Mouse (Mus musculus) kidney, embryonic 16.5 days (tissue): Measurements from ENCODE around the gene Fam107b. TPM values are rescaled to one million over a fixed set of nuclear protein-coding genes. Genes with fewer than 3 reads are reported as not detected.
"Not testable (repeated sequence)": the region's sequence is repeated elsewhere in the genome, so short reads cannot be mapped to it uniquely, and the experiment has no call there.

Source experiments
- ATAC-seq: fragments of 200-750 bp; cut with Nextera tagmentation; 2 replicates; pipeline ENCODE4 v1.8.0; 2017; ENCODE audit warnings: moderate TSS enrichment; ENCODE audit not compliant: low FRiP score, low TSS enrichment
- H3K27ac ChIP-seq: fragments of 300-500 bp; sonication (generic); 2 replicates; pipeline ENCODE4 v1.5.1; 2014; ENCODE audit warnings: low read length
- H3K27me3 ChIP-seq: fragments of 300-500 bp; sonication (generic); 2 replicates; pipeline ENCODE4 v1.6.1; 2014; ENCODE audit warnings: low read length, control low read depth, mixed read lengths; ENCODE audit not compliant: insufficient read depth
- H3K36me3 ChIP-seq: fragments of 300-500 bp; sonication (generic); 2 replicates; pipeline ENCODE4 v1.6.1; 2014; ENCODE audit warnings: low read length, control low read depth, mixed read lengths; ENCODE audit not compliant: insufficient read depth
- H3K4me1 ChIP-seq: fragments of 300-500 bp; sonication (generic); 2 replicates; pipeline ENCODE4 v1.6.1; 2014; ENCODE audit warnings: low read length, control low read depth, mixed read lengths; ENCODE audit not compliant: insufficient read depth
- H3K4me2 ChIP-seq: fragments of 300-500 bp; sonication (generic); replicated peaks from 2 replicates; pipeline ENCODE4 v1.6.1; 2014; ENCODE audit warnings: low read depth, low read length
- H3K4me3 ChIP-seq: fragments of 300-500 bp; sonication (generic); 2 replicates; pipeline ENCODE4 v1.5.1; 2014; ENCODE audit warnings: mild to moderate bottlenecking, low read length
- H3K9ac ChIP-seq: fragments of 300-500 bp; sonication (generic); replicated peaks from 2 replicates; pipeline ENCODE4 v1.6.1; 2014; ENCODE audit warnings: low read length
- H3K9me3 ChIP-seq: fragments of 300-500 bp; sonication (generic); 2 replicates; pipeline ENCODE4 v1.6.1; 2016; ENCODE audit warnings: low read length, control low read depth
- WGBS: fragments of 180-500 bp; shearing (Covaris S2); extraction: QIAGEN DNeasy Blood & Tissue Kit; methylation state at CpG from one replicate; pipeline ENCODE4 v1.1.7; 2014; 5-methylcytosine and 5-hydroxymethylcytosine counted together
- polyA plus RNA-seq: library from polyadenylated mRNA; unstranded; fragments of >200 nt; fragmentation: Nextera tagmentation; extraction: Ambion mirVana; gene quantifications from 2 replicates; pipeline ENCODE4 v1.2.1, GENCODE M21; 2015

Fam107b gene
- polyA plus RNA-seq, 1 experiment from 2014 or later: 67.2 TPM

DNA sequence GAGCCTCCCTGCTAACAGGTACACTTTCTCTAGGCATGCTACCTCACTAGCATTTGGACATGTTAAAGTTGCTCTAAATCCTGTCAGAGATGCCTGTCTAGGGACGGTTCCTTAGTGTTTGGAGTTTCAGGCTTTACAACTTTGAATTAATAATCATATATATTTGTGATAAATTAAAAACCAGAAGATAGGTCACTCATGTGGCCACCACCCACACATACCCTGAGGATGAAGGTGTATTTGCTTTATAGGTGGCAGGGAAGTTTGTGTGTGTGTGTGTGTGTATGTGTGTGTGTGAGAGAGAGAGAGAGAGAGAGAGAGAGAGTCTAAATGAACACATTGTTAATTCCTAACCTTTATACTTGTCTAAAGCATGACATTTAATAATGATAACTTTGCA is 144.2 kb downstream of the Fam107b start:
- peak overlapping the region; percentile 67 for H3K4me2 ChIP-seq
- H3K36me3 ChIP-seq: no peaks in the 10 kb centered on the region
- H3K9ac ChIP-seq: peak overlapping the region; percentile 83
- 4% methylated on average over 1 of the region's 1 CpGs for WGBS
- peaks cover 28% of the 10 kb centered on the region for H3K4me1 ChIP-seq
- H3K9me3 ChIP-seq: no peaks in the 10 kb centered on the region
- no peak overlapping the region for H3K27ac ChIP-seq
- no peaks in the 10 kb centered on the region for H3K27me3 ChIP-seq
- H3K4me3 ChIP-seq: peak overlapping the region; percentile 72
- ATAC-seq: no peak

DNA sequence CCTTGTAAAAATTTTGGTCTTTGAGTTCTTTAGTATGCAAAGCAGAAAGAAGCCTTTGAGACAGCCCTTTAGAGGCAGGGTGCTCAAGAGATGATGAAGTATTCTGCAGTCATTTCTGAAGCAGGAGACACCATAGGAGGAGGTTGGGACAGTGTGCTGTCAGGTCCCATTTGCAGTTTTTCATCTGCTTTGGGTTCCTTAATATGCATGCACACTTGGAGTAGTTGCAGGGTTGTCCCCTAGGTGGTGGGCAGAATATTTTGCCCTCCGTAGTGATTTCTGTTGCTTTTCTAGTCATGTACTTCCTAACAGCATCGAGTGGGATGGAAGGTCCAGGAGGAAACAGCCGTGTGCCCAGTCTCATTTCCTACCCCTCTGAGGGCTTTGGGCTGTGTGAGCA is 145.1 kb downstream of the Fam107b start:
- 52% methylated on average over 3 of the region's 3 CpGs for WGBS
- Histone ChIP-seq H3K4me2 (peak overlapping the region; percentile 67), H3K4me1 (peaks cover 32% of the 10 kb centered on the region), H3K27ac (no peak overlapping the region), H3K36me3 (no peaks in the 10 kb centered on the region), H3K9me3 (no peaks in the 10 kb centered on the region), H3K9ac (peak overlapping the region; percentile 35; the same call in 1 of the 2 replicates), H3K4me3 (peak overlapping the region; percentile 23), H3K27me3 (no peaks in the 10 kb centered on the region)
- ATAC-seq: no peak

DNA sequence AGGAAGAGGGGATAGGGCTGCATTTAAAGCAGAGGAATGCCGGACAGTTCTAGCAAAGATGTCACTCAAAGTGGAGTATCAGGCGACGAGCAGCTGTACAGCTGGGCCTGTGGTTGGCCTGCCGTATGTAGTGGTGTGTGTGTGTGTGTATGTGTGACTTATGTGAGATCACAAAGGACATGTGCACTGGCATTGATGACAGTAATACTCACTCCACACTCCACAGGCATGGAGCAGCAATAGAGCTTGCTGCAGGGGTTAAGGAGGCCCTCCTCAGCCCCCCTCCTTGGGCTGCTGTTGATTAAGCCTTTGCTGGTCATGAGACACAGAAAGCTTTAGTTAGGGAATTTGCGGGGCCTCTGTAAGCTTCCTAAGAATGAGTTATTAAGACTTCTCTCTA is 147.0 kb downstream of the Fam107b start:
- Histone ChIP-seq H3K4me2 (no peak overlapping the region), H3K4me1 (peaks cover 32% of the 10 kb centered on the region), H3K27me3 (no peaks in the 10 kb centered on the region), H3K9ac (no peak overlapping the region), H3K4me3 (no peak overlapping the region), H3K36me3 (no peaks in the 10 kb centered on the region), H3K9me3 (no peaks in the 10 kb centered on the region), H3K27ac (no peak overlapping the region)
- no peak for ATAC-seq
- 60% methylated on average over 5 of the region's 5 CpGs for WGBS

GRCm38 (mm10) chr2:3717847-3718246 is 147.6 kb downstream of the Fam107b start:
- 66% methylated on average over 4 of the region's 4 CpGs for WGBS
- no peak overlapping the region for H3K9ac ChIP-seq
- H3K4me1 ChIP-seq: peaks cover 32% of the 10 kb centered on the region
- no peaks in the 10 kb centered on the region for H3K9me3 ChIP-seq
- H3K4me2 ChIP-seq: no peak overlapping the region
- no peak overlapping the region for H3K27ac ChIP-seq
- ATAC-seq: no peak
- H3K36me3 ChIP-seq: no peaks in the 10 kb centered on the region
- no peak overlapping the region for H3K4me3 ChIP-seq
- H3K27me3 ChIP-seq: no peaks in the 10 kb centered on the region

DNA sequence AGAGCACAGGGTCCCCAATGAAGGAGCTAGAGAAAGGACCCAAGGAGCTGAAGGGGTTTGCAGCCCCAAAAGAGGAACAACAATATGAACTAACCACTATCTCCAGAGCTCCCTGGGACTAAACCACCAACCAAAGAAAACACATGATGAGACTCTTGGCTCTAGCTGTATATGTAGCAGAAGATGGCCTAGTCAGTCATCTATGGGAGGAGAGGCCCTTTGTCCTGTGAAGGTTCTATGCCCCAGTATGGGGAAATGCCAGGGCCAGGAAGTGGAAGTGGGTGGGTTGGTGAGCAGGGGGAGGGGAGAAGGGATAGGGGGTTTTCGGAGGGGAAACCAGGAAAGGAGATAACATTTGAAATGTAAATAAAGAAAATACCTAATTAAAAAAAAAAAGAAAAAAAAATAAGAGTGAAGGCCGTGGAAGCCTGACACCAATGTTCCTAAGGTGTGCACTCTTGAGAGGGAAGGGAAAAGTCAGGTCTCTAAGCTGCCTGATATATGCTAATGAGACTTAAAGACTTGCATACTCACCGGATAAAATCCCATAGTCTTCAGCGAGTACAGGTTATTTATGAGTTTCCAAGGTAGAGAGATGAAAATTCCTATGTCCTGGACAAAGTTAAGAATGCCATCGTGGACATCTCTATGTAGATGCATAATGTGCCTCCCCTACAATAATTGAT is 149.3 kb downstream of the Fam107b start:
- 76% methylated on average over 5 of the region's 5 CpGs for whole genome bisulfite sequencing
- not testable (repeated sequence) for H3K36me3 ChIP-seq, H3K9ac ChIP-seq, H3K4me2 ChIP-seq, H3K4me3 ChIP-seq, H3K27me3 ChIP-seq, H3K9me3 ChIP-seq, H3K27ac ChIP-seq, ATAC-seq
- H3K4me1 ChIP-seq: peaks cover 29% of the 10 kb centered on the region

GRCm38 (mm10) chr2:3721107-3721506 is 150.8 kb downstream of the Fam107b start:
- no peak overlapping the region for H3K4me2 ChIP-seq
- no peak overlapping the region for H3K27ac ChIP-seq
- peaks cover 20% of the 10 kb centered on the region for H3K4me1 ChIP-seq
- H3K9ac ChIP-seq: no peak overlapping the region
- H3K4me3 ChIP-seq: no peak overlapping the region
- no peaks in the 10 kb centered on the region for H3K27me3 ChIP-seq
- no peaks in the 10 kb centered on the region for H3K36me3 ChIP-seq
- H3K9me3 ChIP-seq: no peaks in the 10 kb centered on the region
- ATAC-seq: no peak
- 92% methylated on average over 5 of the region's 5 CpGs for WGBS

DNA sequence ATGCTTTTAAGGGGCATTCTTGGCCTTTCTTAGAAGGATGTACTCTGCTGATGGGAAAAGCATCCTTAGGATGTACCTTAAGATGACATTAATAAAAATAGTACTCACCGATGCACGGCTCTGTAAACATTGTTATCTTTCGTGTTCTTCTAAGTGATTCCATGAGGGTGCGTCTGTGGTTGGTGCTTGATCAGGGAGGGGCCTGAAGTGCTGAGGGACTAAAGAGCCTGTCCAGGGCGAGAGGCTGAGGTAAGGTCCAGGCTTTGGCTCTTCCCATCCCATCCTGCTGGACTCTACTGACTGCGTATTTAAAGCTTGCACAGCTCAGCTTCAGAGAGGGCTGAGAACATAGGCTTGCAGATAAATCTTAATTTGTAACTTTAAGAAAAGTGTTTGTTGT is 151.7 kb downstream of the Fam107b start:
- Histone ChIP-seq H3K36me3 (no peaks in the 10 kb centered on the region), H3K27me3 (no peaks in the 10 kb centered on the region), H3K27ac (no peak overlapping the region), H3K4me3 (no peak overlapping the region), H3K4me2 (no peak overlapping the region), H3K4me1 (peaks cover 20% of the 10 kb centered on the region), H3K9ac (no peak overlapping the region), H3K9me3 (no peaks in the 10 kb centered on the region)
- no peak for ATAC-seq
- WGBS: 78% methylated on average over 6 of the region's 6 CpGs

- ATAC-seq: no peak
- Histone ChIP-seq H3K9ac (no peak overlapping the region), H3K4me3 (no peak overlapping the region), H3K4me2 (no peak overlapping the region), H3K36me3 (no peaks in the 10 kb centered on the region), H3K9me3 (no peaks in the 10 kb centered on the region), H3K27me3 (no peaks in the 10 kb centered on the region), H3K27ac (no peak overlapping the region), H3K4me1 (peaks cover 21% of the 10 kb centered on the region)
- 86% methylated on average over 8 of the region's 8 CpGs for WGBS
These were observed 153.3 kb downstream of the Fam107b start for GRCm38 (mm10) chr2:3723391-3724106.

GRCm38 (mm10) chr2:3726501-3727078 is 156.3 kb downstream of the Fam107b start:
- no peaks in the 10 kb centered on the region for H3K9me3 ChIP-seq
- WGBS: 31% methylated on average over 13 of the region's 13 CpGs
- peak overlapping the region; percentile 82 for H3K27ac ChIP-seq
- peak overlapping the region; percentile 31; the same call in 1 of the 2 replicates for H3K9ac ChIP-seq
- H3K27me3 ChIP-seq: no peaks in the 10 kb centered on the region
- H3K4me2 ChIP-seq: peak overlapping the region; percentile 21
- H3K4me3 ChIP-seq: no peak overlapping the region
- peaks cover 36% of the 10 kb centered on the region for H3K4me1 ChIP-seq
- no peaks in the 10 kb centered on the region for H3K36me3 ChIP-seq
- ATAC-seq: peak; percentile 42
